10 mouse cellular contexts compared by ENCODE assay signal in genomic region chr8:107329595-107329994, GRCm38 (mm10). TPM values are rescaled to one million over a fixed set of nuclear protein-coding genes. Genes with fewer than 3 reads are reported as not detected.
DNase-seq lines count a peak whose midpoint lies in the region; ATAC-seq lines count a peak whose summit lies in the region.
"Had no signal": no experiment of that assay in that cellular context is flagged by ENCODE, and none has a peak within 500 bp of the region (broad histone marks: within the 10 kb centered on the region; RNA-seq: fewer than 3 reads in every experiment).

No protein-coding gene starts in this region.

- no peak overlapping the region for H3K9ac ChIP-seq in forebrain, embryonic 12.5 days
- H3K9ac ChIP-seq in hindbrain, embryonic 16.5 days (ENCODE audit: low read depth, low read length), result no peak overlapping the region
- H3K9ac ChIP-seq: lung, embryonic 15.5 days had no signal

- ATAC-seq in forebrain, embryonic 12.5 days (ENCODE audit: low FRiP score), result no peak
- ATAC-seq in hindbrain, embryonic 16.5 days, result no peak

- H3K27ac ChIP-seq in forebrain, embryonic 12.5 days, result no peak overlapping the region
- no peak overlapping the region for H3K27ac ChIP-seq in hindbrain, embryonic 16.5 days (ENCODE audit: low read depth, low read length)
- H3K27ac ChIP-seq: left cerebral cortex, adult 2 months; lung, embryonic 15.5 days had no signal

- 81% methylated on average over 1 of the region's 1 CpGs for WGBS in forebrain, embryonic 12.5 days
- 79% methylated on average over 1 of the region's 1 CpGs for WGBS in hindbrain, embryonic 16.5 days

- no peak overlapping the region for H3K4me3 ChIP-seq in forebrain, embryonic 12.5 days (replicated peaks)
- no peak overlapping the region for H3K4me3 ChIP-seq in hindbrain, embryonic 16.5 days (ENCODE audit: low read length)
- H3K4me3 ChIP-seq: left cerebral cortex, adult 2 months; lung, embryonic 15.5 days had no signal

- no peaks in the 10 kb centered on the region for H3K36me3 ChIP-seq in forebrain, embryonic 12.5 days (replicated peaks)
- H3K36me3 ChIP-seq in hindbrain, embryonic 16.5 days (ENCODE audit: control insufficient read depth, insufficient read depth, low read length), result no peaks in the 10 kb centered on the region
- H3K36me3 ChIP-seq: lung, embryonic 15.5 days had no signal

- H3K4me2 ChIP-seq in forebrain, embryonic 12.5 days, result no peak overlapping the region
- no peak overlapping the region for H3K4me2 ChIP-seq in hindbrain, embryonic 16.5 days (ENCODE audit: low read length)
- H3K4me2 ChIP-seq: lung, embryonic 15.5 days had no signal

- H3K9me3 ChIP-seq in forebrain, embryonic 12.5 days, result no peaks in the 10 kb centered on the region
- no peaks in the 10 kb centered on the region for H3K9me3 ChIP-seq in hindbrain, embryonic 16.5 days (ENCODE audit: control insufficient read depth, low read length)
- H3K9me3 ChIP-seq: lung, embryonic 15.5 days had no signal

- H3K27me3 ChIP-seq in forebrain, embryonic 12.5 days, result no peaks in the 10 kb centered on the region
- no peaks in the 10 kb centered on the region for H3K27me3 ChIP-seq in hindbrain, embryonic 16.5 days (replicated peaks; ENCODE audit: control insufficient read depth, insufficient read depth, low read length)
- H3K27me3 ChIP-seq: lung, embryonic 15.5 days had no signal

- peak; percentile 23 for DNase-seq in heart, postnatal 4 days
- no peak for DNase-seq in heart, postnatal 36 days
- DNase-seq in 3T3-L1 (ENCODE audit: low read depth, low spot score) (peak; percentile 41), ES-CJ7 (ENCODE audit: low read depth, low spot score) (peak; percentile 39)
- peak; percentile 4 for DNase-seq in embryo, embryonic 11 days
- no peak for DNase-seq in c-Kit-positive CD71-positive TER-119-positive erythroid progenitor cells, embryonic 14.5 days (ENCODE audit: low spot score)

- H3K4me1 ChIP-seq in forebrain, embryonic 12.5 days, result no peaks in the 10 kb centered on the region
- no peaks in the 10 kb centered on the region for H3K4me1 ChIP-seq in hindbrain, embryonic 16.5 days (ENCODE audit: control insufficient read depth, insufficient read depth, low read depth, low read length)
- H3K4me1 ChIP-seq: lung, embryonic 15.5 days had no signal

- intact Hi-C loops in heart, postnatal 36 days (cut with DNase I), result no loop called here

RNA-seq across cellular contexts. Expression of gene Nfat5, which starts 36.3 kb away (rescaled TPM):
- 10 to 100 TPM; 46.5 to 49.4 TPM for total RNA-seq in heart, postnatal 4 days (2021)
- 10 to 100 TPM; 26.4 to 29.3 TPM for total RNA-seq in heart, postnatal 36 days (2021)
- 11.1 and 14.0 TPM in 2 replicates for polyA plus RNA-seq in forebrain, embryonic 12.5 days (2016; fragmentation: Nextera tagmentation; extraction: Ambion mirVana)
- polyA plus RNA-seq in hindbrain, embryonic 16.5 days (2015; fragmentation: Nextera tagmentation; extraction: Ambion mirVana), result 7.7 and 8.0 TPM in 2 replicates

Comparison
In these comparisons a context has a peak if more than half of its experiments do, and no peak if none do; other contexts are left out.
1. DNase-seq: peak in heart, postnatal 4 days (single experiment), 3T3-L1 (single experiment), ES-CJ7 (single experiment) and embryo, embryonic 11 days (single experiment); none in heart, postnatal 36 days (0 of 2) and c-Kit-positive CD71-positive TER-119-positive erythroid progenitor cells, embryonic 14.5 days (single experiment).